Mouse (Mus musculus) stomach, postnatal 0 days (tissue): ENCODE measurements at regions not wholly inside any gene's neighbourhood (a gene's known extent, or its start where the extent isn't known, plus 50 kb on each side); places are given as distances from the start of the nearest gene placed in this dataset.

Source experiments
- ATAC-seq: fragments of 200-750 bp; cut with Nextera tagmentation; 2 replicates; pipeline ENCODE4 v1.8.0; 2017; ENCODE audit not compliant: low FRiP score, low TSS enrichment
- DNase-seq: peaks from one replicate; pipeline ENCODE4 v3.0.0-alpha.2; 2016; ENCODE audit warnings: low spot score
- H3K27ac ChIP-seq: fragments of 300-500 bp; sonication (generic); replicated peaks from 2 replicates; pipeline ENCODE4 v1.5.1; 2014; ENCODE audit warnings: mild to moderate bottlenecking, control low read depth
- H3K27me3 ChIP-seq: fragments of 300-500 bp; sonication (generic); 2 replicates; pipeline ENCODE4 v1.6.1; 2014; ENCODE audit warnings: low read length; ENCODE audit not compliant: control insufficient read depth, insufficient read depth
- H3K36me3 ChIP-seq: fragments of 300-500 bp; sonication (generic); 2 replicates; pipeline ENCODE4 v1.6.1; 2014; ENCODE audit warnings: low read length, mixed read lengths; ENCODE audit not compliant: control insufficient read depth, insufficient read depth
- H3K4me1 ChIP-seq: fragments of 300-500 bp; sonication (generic); replicated peaks from 2 replicates; pipeline ENCODE4 v1.6.1; 2014; ENCODE audit warnings: antibody characterized with exemption; ENCODE audit not compliant: control insufficient read depth, insufficient read depth
- H3K4me2 ChIP-seq: fragments of 300-500 bp; sonication (generic); replicated peaks from 2 replicates; pipeline ENCODE4 v1.6.1; 2014; ENCODE audit warnings: low read depth, mild to moderate bottlenecking, control low read depth, moderate library complexity
- H3K4me3 ChIP-seq: fragments of 300-500 bp; sonication (generic); 2 replicates; pipeline ENCODE4 v1.5.1; 2014; ENCODE audit warnings: low read depth, low read length, control low read depth
- H3K9ac ChIP-seq: fragments of 300-500 bp; sonication (generic); 2 replicates; pipeline ENCODE4 v1.6.1; 2014; ENCODE audit warnings: mild to moderate bottlenecking, low read length, control low read depth, mixed read lengths
- H3K9me3 ChIP-seq: fragments of 300-500 bp; sonication (generic); 2 replicates; pipeline ENCODE4 v1.6.1; 2016; ENCODE audit warnings: low read length; ENCODE audit not compliant: control insufficient read depth
- CTCF ChIP-seq: IDR thresholded peaks from 2 replicates; pipeline ENCODE4 v1.5.1; 2016; ENCODE audit warnings: antibody characterized with exemption, low read depth, mild to moderate bottlenecking, moderate library complexity
- EP300 ChIP-seq: optimal IDR thresholded peaks from 2 replicates; pipeline ENCODE3; 2016; ENCODE audit warnings: antibody characterized with exemption
- WGBS: fragments of 180-500 bp; shearing (Covaris S2); extraction: QIAGEN DNeasy Blood & Tissue Kit; methylation state at CpG from one replicate; pipeline ENCODE4 v1.1.7; 2014; 5-methylcytosine and 5-hydroxymethylcytosine counted together

DNA sequence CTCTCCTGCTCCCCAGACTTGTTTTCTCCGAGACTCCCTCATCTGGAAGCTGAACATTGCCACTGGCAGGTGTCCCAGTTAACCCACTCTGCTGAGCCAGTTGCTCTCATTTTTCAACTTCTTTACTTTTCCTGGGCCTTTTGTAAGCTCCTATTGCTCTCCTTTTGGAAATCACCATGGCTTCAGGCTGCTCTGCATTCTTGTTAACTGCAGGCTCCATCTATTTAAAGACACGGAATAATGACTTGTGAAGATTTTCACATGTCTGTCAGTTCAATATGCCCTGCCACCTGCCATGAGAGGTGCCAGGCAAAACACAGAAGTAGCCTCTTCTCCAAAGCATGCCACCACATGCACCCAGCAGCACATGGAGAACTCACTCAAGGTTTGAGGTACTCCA, 1009.9 kb downstream of the Car8 start:
- H3K4me3 ChIP-seq, result no peak overlapping the region
- no peak overlapping the region for H3K4me2 ChIP-seq
- H3K9me3 ChIP-seq, result no peaks in the 10 kb centered on the region
- no peaks in the 10 kb centered on the region for H3K4me1 ChIP-seq
- ATAC-seq (no peak), DNase-seq (no peak)
- H3K27ac ChIP-seq, result no peak overlapping the region
- H3K36me3 ChIP-seq, result no peaks in the 10 kb centered on the region
- 61% methylated on average over 2 of the region's 2 CpGs for WGBS
- H3K9ac ChIP-seq, result no peak overlapping the region
- no peaks in the 10 kb centered on the region for H3K27me3 ChIP-seq
- no peak for TF ChIP-seq EP300
- TF ChIP-seq CTCF, result no peak

DNA sequence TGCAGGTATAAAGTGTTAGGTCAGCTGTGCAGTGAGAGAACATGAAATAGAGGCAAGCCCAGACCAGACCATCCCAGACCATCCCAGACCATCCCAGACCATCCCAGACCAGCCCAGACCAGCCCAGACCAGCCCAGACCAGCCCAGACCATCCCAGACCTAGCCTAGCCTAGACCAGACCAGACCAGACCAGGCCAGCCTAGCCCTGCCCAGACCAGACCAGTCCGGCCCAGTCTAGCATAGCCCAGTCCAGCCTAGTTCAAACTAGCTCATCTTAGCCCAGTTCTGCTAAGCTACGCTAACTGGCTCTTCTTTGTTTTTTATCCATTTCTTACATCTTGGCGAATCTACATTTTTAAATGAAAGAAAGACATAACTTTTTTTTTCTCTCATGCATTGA, 1015.9 kb downstream of the Car8 start:
- H3K27ac ChIP-seq, result no peak overlapping the region
- H3K4me3 ChIP-seq, result no peak overlapping the region
- H3K4me1 ChIP-seq, result no peaks in the 10 kb centered on the region
- H3K36me3 ChIP-seq, result no peaks in the 10 kb centered on the region
- H3K9ac ChIP-seq, result no peak overlapping the region
- ATAC-seq, result no peak
- H3K27me3 ChIP-seq, result no peaks in the 10 kb centered on the region
- DNase-seq, result no peak
- WGBS, result 95% methylated on average over 3 of the region's 3 CpGs
- TF ChIP-seq EP300 (no peak), CTCF (no peak)
- no peaks in the 10 kb centered on the region for H3K9me3 ChIP-seq
- no peak overlapping the region for H3K4me2 ChIP-seq

DNA sequence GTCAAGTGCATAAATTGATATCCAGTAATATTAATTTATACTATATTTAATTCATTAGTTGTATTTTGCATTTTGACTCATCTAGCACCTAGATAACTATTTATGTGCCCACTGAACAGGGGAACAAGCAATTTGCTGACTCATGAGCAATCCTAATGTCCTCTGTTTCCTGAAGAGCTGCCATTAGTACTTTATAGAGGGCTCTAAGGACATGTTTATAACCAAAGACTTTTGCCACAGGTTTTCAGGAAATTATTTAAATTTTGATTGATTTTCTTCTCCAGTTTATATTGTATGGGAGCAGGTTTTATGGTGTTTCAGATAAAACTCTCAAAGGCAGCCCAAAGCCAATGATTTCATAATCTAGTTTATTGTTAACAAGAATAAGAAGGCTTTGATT, 1018.4 kb downstream of the Car8 start:
- Histone ChIP-seq H3K9me3 (no peaks in the 10 kb centered on the region), H3K9ac (no peak overlapping the region), H3K27me3 (no peaks in the 10 kb centered on the region), H3K27ac (no peak overlapping the region), H3K36me3 (no peaks in the 10 kb centered on the region), H3K4me2 (no peak overlapping the region), H3K4me3 (no peak overlapping the region), H3K4me1 (no peaks in the 10 kb centered on the region)
- no peak for DNase-seq
- ATAC-seq, result no peak
- TF ChIP-seq EP300, result no peak
- TF ChIP-seq CTCF, result no peak

DNA sequence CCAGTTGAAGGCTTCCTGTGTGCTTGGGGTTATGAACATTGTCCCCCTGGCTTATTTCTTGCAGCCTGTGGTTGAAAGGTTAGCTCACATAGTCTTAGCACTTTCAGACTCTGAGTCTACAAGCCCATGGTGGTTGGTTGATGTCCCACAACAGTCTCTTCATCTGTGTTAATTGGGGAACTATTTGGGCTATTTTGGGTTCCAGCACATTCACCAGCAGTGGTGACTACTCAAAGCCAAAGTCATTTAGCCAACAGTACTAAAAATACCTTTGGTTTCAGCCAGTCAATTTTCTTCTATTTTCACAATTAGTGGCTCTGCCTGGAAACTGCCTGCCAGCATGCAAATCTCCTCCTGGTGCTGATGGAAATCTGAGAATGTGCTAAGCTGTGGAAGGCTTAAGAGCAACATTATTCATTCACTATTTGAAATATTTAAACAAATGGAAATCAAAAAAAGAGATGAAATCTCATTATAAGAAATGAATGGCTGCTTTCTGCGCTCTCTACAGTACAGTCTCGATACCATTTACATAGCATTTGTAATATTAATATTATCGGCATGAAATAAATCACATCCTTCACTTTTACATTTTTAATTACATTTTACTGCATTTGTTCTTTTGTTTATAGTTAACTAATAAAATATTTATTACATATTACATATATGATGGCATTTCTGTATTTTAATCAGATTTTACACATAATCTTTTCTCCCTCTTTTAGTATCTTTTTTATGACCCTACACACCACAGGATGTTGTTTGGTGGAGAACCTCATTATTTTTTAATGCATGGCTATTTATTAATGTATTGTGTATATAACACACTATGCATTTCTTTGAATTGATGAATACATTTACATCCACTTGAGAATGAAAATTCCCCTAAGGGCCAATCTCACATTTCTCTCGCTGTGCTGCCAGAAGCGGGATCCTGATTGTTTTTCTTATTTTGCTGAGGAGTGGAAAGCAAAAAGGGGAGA, 1023.5 kb downstream of the Car8 start:
- no peak for ATAC-seq
- Histone ChIP-seq H3K4me3 (no peak overlapping the region), H3K9ac (no peak overlapping the region), H3K4me2 (no peak overlapping the region), H3K27ac (no peak overlapping the region), H3K27me3 (no peaks in the 10 kb centered on the region), H3K9me3 (no peaks in the 10 kb centered on the region), H3K4me1 (no peaks in the 10 kb centered on the region), H3K36me3 (no peaks in the 10 kb centered on the region)
- 74% methylated on average over 5 of the region's 5 CpGs for WGBS
- no peak for DNase-seq
- TF ChIP-seq EP300 (no peak), CTCF (no peak)

DNA sequence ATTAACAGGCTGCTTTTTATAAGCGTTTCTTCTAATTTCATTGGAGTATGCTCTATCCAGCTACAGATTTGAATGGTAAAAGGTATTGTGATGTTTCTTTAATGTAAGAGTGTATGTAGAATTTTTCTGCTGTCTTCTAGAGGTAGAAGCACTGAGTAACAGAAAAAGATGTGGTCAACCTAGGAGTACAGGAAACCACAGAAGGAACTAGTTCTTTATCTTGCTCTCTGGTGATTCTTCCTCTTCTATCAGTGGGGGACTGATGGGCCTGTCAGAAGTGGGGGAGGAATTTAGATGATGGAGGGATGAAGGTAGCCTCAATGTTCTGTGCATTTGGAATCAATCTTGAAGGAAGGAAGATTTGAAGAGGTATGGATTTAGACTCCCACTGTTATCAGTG, 1031.9 kb downstream of the Car8 start:
- H3K4me1 ChIP-seq, result no peaks in the 10 kb centered on the region
- no peaks in the 10 kb centered on the region for H3K36me3 ChIP-seq
- WGBS, result 86% methylated on average over 1 of the region's 1 CpGs
- H3K4me2 ChIP-seq, result no peak overlapping the region
- no peak overlapping the region for H3K27ac ChIP-seq
- H3K4me3 ChIP-seq, result no peak overlapping the region
- TF ChIP-seq EP300 (no peak), CTCF (no peak)
- no peaks in the 10 kb centered on the region for H3K9me3 ChIP-seq
- no peak for DNase-seq
- no peak overlapping the region for H3K9ac ChIP-seq
- no peak for ATAC-seq
- H3K27me3 ChIP-seq, result no peaks in the 10 kb centered on the region

DNA sequence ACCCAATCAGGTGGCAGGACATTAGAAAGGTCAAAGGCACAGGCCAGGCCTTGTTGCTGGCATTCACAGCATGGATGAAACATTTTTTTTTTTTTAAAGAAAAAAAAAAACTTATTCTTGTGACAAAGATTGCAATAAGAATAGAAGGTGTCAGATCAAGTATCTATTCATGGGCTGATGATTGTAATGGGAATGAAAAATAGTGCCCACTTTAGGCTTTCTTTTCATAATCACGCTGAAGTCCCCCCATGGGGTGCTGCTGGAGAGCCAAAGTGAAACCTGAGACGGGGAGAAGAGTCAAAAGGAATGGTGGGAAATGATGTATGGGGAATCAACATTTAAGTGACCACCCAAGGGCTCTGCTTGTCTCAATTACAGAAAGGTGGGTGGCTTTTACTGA, 1037.0 kb downstream of the Car8 start:
- Histone ChIP-seq H3K4me2 (no peak overlapping the region), H3K9me3 (no peaks in the 10 kb centered on the region), H3K4me3 (no peak overlapping the region), H3K4me1 (no peaks in the 10 kb centered on the region), H3K9ac (no peak overlapping the region), H3K27me3 (no peaks in the 10 kb centered on the region), H3K36me3 (no peaks in the 10 kb centered on the region), H3K27ac (no peak overlapping the region)
- no peak for ATAC-seq
- 51% methylated on average over 2 of the region's 2 CpGs for WGBS
- no peak for DNase-seq
- TF ChIP-seq EP300 (no peak), CTCF (no peak)
